Mouse (Mus musculus) stomach, embryonic 14.5 days (tissue): ENCODE results near the gene Fzd2. TPM values are rescaled to one million over a fixed set of nuclear protein-coding genes. Genes with fewer than 3 reads are reported as not detected.

Experiments
- ATAC-seq: fragments of 200-750 bp; cut with Nextera tagmentation; 2 replicates; pipeline ENCODE4 v1.8.0; 2017; ENCODE audit warnings: low read depth, moderate TSS enrichment; ENCODE audit not compliant: insufficient number of reproducible peaks, insufficient read depth, low FRiP score
- H3K27ac ChIP-seq: fragments of 300-500 bp; sonication (generic); 2 replicates; pipeline ENCODE4 v1.5.1; 2014; ENCODE audit warnings: mild to moderate bottlenecking, low read length, moderate library complexity, mixed read lengths
- H3K27me3 ChIP-seq: fragments of 300-500 bp; sonication (generic); 2 replicates; pipeline ENCODE4 v1.6.1; 2014; ENCODE audit warnings: low read length, control low read depth, mixed read lengths; ENCODE audit not compliant: control insufficient read depth, insufficient read depth
- H3K36me3 ChIP-seq: fragments of 300-500 bp; sonication (generic); 2 replicates; pipeline ENCODE4 v1.6.1; 2014; ENCODE audit warnings: mild to moderate bottlenecking, control low read depth, low read length, moderate library complexity, mixed read lengths; ENCODE audit not compliant: control insufficient read depth, insufficient read depth
- H3K4me1 ChIP-seq: fragments of 300-500 bp; sonication (generic); 2 replicates; pipeline ENCODE4 v1.6.1; 2014; ENCODE audit warnings: low read length, control low read depth, mixed read lengths; ENCODE audit not compliant: control insufficient read depth, insufficient read depth
- H3K4me2 ChIP-seq: fragments of 300-500 bp; sonication (generic); replicated peaks from 2 replicates; pipeline ENCODE4 v1.6.1; 2014; ENCODE audit warnings: low read depth, low read length, control low read depth
- H3K4me3 ChIP-seq: fragments of 300-500 bp; sonication (generic); 2 replicates; pipeline ENCODE4 v1.5.1; 2014; ENCODE audit warnings: low read depth, low read length, control low read depth
- H3K9ac ChIP-seq: fragments of 300-500 bp; sonication (generic); replicated peaks from 2 replicates; pipeline ENCODE4 v1.6.1; 2014; ENCODE audit warnings: low read depth, mild to moderate bottlenecking, control low read depth, low read length, moderate library complexity, mixed read lengths
- H3K9me3 ChIP-seq: fragments of 300-500 bp; sonication (generic); 2 replicates; pipeline ENCODE4 v1.6.1; 2016; ENCODE audit warnings: low read depth, low read length, control low read depth; ENCODE audit not compliant: control insufficient read depth
- WGBS: fragments of 180-500 bp; shearing (Covaris S2); extraction: QIAGEN DNeasy Blood & Tissue Kit; methylation state at CpG from one replicate; pipeline ENCODE4 v1.1.7; 2014; 5-methylcytosine and 5-hydroxymethylcytosine counted together
- polyA plus RNA-seq: library from polyadenylated mRNA; unstranded; fragments of >200 nt; fragmentation: Nextera tagmentation; extraction: Ambion mirVana; gene quantifications from 2 replicates; pipeline ENCODE4 v1.2.1, GENCODE M21; 2014

Gene Fzd2
- polyA plus RNA-seq, 1 experiment from 2014 or later: 30.6 TPM

DNA sequence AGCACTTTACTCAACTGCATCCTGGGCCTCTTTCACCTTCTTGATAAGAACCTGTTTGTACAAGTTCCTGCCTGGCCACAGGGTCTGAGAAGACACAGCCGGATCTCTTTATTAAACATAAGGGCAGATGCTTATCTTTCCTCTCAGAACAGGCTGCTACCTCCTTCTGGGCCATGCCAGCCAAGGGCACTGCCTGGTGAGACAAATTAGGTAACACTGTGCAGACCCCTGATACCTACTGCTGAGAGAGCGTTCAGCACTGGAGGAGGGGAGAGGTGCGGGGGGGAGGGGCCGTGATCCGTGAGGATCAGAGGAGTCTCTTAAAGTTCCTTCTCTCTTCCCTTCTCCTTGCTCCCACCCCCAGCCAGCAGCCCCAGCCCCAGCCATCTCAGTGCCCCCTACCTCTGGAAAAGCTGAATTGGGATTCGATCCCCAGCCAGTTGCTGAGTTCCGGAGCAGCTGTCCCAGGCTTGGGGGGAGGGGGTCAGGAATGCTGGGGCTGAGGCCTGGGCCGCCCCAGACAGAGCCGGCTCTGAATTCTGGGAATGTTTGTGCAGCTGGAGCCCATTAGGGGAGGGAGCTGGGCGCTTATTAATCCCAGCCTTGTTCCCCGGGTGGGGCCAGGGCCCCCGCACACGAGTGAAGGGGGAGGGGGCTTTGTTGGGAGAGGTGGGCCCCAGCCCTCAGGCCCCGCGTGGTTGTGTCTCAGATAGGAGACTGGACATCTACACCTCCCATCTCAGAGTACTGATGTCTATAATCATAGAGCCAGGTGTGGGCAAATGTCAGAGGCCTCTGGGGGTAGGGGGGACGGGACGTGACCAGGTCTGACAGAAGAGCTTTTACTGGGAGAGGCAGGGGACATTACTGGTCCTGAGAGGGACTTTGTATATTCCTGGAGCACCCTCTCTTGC, 19.9 kb downstream of the Fzd2 start:
- Histone ChIP-seq H3K9ac (peak overlapping the region; percentile 10; the same call in 1 of the 2 replicates), H3K4me2 (peak overlapping the region; percentile 40), H3K36me3 (no peaks in the 10 kb centered on the region), H3K4me3 (peak overlapping the region; percentile 11; the same call in 1 of the 2 replicates), H3K27me3 (no peaks in the 10 kb centered on the region), H3K27ac (peak overlapping the region; percentile 78), H3K4me1 (peaks cover 23% of the 10 kb centered on the region), H3K9me3 (peaks cover 4% of the 10 kb centered on the region; the same call in 1 of the 2 replicates)
- ATAC-seq: peak; percentile 93
- 7% methylated on average over 17 of the region's 17 CpGs for WGBS

DNA sequence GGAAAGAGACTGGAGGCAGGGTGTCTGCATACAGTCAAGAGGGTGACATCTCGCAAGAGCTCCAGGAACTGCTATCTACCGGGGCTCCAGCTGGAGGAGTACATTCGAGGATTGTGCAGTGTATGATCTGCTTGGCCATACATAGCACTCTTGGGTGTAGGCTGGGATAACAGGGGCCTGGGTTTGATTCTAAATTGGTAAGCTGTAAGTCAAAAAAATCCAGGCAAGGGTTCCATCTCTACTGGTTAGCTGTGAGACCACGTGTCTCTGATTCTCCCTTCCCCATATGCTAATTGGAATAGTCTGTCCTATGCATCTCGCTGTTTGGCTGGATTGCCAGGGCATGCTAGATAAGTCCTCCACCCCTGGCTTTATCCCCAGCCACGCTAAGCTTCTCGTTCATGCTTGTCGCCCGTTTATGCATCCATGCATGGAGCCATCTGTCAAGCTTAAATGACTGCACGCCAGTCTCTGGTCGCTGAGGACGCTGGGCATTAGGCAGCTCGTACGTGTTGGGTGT, 20.8 kb downstream of the Fzd2 start:
- no peaks in the 10 kb centered on the region for H3K36me3 ChIP-seq
- H3K9me3 ChIP-seq: no peaks in the 10 kb centered on the region
- peak overlapping the region; percentile 40; the same call in 1 of the 2 replicates for H3K4me2 ChIP-seq
- ATAC-seq: peak; percentile 36; the same call in 1 of the 2 replicates
- no peak overlapping the region for H3K4me3 ChIP-seq
- peak overlapping the region; percentile 78 for H3K27ac ChIP-seq
- no peaks in the 10 kb centered on the region for H3K27me3 ChIP-seq
- peaks cover 23% of the 10 kb centered on the region for H3K4me1 ChIP-seq
- H3K9ac ChIP-seq: no peak overlapping the region
- 25% methylated on average over 14 of the region's 14 CpGs for WGBS

DNA sequence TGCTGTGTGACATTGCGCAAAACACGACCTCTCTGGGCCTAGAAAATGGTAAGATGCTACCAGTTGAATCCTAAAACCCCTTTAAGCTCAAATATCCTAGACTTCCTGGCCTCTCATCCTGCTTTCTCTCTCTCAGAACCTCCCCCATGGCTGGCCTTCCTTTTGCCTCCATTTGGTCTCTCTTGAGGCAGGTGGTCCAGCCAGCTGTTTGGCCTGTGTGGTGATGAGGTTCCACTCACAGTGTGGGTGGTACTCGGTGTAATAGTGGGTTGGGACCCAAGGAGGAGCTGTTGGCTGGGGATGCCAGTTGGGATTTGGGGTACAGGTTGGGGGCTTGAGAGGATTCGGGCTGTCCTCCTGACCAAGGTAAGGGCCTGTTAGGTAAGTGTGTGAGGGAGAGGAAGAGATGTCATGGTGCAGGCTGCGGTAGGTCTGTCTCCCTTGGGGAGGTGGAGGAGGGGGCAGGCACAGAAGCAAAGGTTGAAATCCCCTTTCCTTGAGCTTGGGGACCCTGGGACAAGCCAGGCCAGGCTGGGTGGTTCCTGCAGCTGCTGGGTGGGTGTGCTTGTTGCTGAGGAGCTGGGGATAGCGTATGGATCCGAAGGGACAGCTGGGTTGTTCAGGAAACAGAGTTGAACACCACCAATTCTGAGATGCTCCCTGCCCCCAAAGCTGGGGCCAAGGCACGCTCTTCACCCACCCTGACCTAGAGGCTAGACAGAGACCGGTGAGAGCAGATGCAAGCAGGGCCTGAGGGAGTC, 23.2 kb downstream of the Fzd2 start:
- WGBS: 90% methylated on average over 9 of the region's 9 CpGs
- ATAC-seq: no peak
- no peak overlapping the region for H3K27ac ChIP-seq
- H3K27me3 ChIP-seq: no peaks in the 10 kb centered on the region
- no peak overlapping the region for H3K4me2 ChIP-seq
- H3K9me3 ChIP-seq: no peaks in the 10 kb centered on the region
- H3K4me3 ChIP-seq: no peak overlapping the region
- H3K36me3 ChIP-seq: no peaks in the 10 kb centered on the region
- H3K4me1 ChIP-seq: peaks cover 38% of the 10 kb centered on the region
- no peak overlapping the region for H3K9ac ChIP-seq

DNA sequence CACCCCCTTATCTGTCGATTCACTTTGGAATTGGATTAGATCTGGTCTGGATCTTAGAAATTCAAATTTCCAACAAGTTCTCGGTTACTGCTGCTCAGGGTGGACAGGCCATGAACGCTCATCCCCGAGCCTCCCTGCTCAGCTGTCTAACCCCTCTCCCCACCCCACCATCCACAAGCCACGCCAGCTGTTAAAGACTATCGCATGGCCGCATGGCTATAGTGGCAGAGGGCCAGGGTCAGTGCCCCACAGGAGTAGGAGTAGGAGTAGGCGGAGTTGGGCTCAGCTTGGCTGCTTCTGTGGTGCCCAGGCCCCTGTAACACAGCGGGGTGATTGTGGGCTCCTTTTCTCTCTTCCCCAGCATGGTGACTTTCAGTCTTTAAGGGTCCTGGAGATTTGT, 24.3 kb downstream of the Fzd2 start:
- H3K4me3 ChIP-seq: no peak overlapping the region
- peaks cover 48% of the 10 kb centered on the region for H3K4me1 ChIP-seq
- H3K27me3 ChIP-seq: no peaks in the 10 kb centered on the region
- H3K9ac ChIP-seq: no peak overlapping the region
- no peak overlapping the region for H3K27ac ChIP-seq
- no peak overlapping the region for H3K4me2 ChIP-seq
- ATAC-seq: no peak
- 63% methylated on average over 9 of the region's 9 CpGs for WGBS
- H3K36me3 ChIP-seq: no peaks in the 10 kb centered on the region
- no peaks in the 10 kb centered on the region for H3K9me3 ChIP-seq

DNA sequence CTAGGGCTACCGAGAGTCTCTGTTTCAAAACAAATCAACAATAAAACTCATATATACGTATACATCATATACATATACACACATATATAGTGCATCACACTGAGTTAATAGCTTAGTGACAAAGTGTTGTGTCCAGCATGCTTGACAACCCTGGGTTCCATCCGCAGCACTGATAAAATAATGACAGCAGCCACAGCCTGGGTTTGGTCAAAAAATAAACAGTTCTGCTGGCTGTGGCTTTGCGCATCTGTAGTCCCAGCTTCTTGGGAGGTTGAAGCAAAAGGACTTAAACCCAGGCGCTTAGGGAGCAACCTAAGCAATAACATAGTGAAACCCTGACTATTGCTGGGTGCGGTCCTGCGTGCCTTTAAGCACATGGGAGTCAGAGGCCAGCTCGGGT, 25.2 kb downstream of the Fzd2 start:
- ATAC-seq: no peak
- Histone ChIP-seq H3K4me2 (no peak overlapping the region), H3K27me3 (no peaks in the 10 kb centered on the region), H3K9me3 (no peaks in the 10 kb centered on the region), H3K9ac (no peak overlapping the region), H3K36me3 (no peaks in the 10 kb centered on the region), H3K4me1 (peaks cover 40% of the 10 kb centered on the region), H3K4me3 (no peak overlapping the region), H3K27ac (0 out of 2 replicates have a peak overlapping the region, but pooled peaks have one; percentile 33)
- WGBS: 45% methylated on average over 8 of the region's 8 CpGs

DNA sequence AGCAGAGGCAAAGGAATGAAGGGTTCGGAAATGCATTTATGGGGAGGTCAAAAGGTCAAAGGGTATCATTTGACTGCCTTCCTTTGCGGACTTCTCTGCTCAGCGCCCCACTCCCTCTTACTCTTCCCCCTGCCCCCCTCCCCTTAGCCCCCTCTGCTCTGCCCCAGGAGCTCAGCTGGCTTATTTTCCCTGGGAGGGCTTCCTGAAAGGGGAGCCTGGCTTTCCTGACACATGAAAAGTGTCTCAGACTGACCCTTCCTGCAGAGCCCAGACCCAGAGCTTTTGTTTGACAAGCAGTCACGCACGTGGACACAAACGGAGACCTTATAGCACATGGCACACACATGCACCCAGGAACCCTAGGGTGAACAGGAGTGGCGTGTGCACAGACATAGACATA, 26.5 kb downstream of the Fzd2 start:
- Histone ChIP-seq H3K4me2 (no peak overlapping the region), H3K9me3 (no peaks in the 10 kb centered on the region), H3K9ac (no peak overlapping the region), H3K27me3 (no peaks in the 10 kb centered on the region), H3K27ac (no peak overlapping the region), H3K4me3 (no peak overlapping the region), H3K4me1 (peaks cover 27% of the 10 kb centered on the region), H3K36me3 (no peaks in the 10 kb centered on the region)
- no peak for ATAC-seq
- WGBS: 18% methylated on average over 7 of the region's 7 CpGs

DNA sequence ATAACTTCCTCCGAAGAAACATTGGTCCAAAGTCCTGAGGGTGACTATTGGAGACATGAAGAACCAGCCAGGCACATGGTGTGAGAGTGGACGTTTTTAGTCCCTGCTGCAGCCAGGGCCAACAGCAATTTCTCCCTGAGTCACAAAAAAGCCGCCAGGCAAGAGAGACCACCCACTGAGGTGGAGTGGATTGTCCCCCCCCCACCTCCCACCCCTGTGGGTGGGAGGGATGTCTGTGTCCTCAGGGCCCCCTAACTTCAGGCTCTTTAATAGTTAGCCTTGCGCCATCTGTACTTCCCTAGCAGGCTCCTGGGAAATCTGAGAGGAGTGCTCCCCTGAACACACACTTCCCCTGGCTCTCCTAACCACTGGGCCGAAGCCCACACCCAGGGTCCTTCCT, 27.0 kb downstream of the Fzd2 start:
- Histone ChIP-seq H3K4me1 (peaks cover 27% of the 10 kb centered on the region), H3K36me3 (no peaks in the 10 kb centered on the region), H3K9me3 (no peaks in the 10 kb centered on the region), H3K9ac (no peak overlapping the region), H3K4me2 (no peak overlapping the region), H3K27me3 (no peaks in the 10 kb centered on the region), H3K27ac (no peak overlapping the region; the same call in 1 of the 2 replicates), H3K4me3 (no peak overlapping the region)
- no peak for ATAC-seq
- 26% methylated on average over 5 of the region's 5 CpGs for WGBS

DNA sequence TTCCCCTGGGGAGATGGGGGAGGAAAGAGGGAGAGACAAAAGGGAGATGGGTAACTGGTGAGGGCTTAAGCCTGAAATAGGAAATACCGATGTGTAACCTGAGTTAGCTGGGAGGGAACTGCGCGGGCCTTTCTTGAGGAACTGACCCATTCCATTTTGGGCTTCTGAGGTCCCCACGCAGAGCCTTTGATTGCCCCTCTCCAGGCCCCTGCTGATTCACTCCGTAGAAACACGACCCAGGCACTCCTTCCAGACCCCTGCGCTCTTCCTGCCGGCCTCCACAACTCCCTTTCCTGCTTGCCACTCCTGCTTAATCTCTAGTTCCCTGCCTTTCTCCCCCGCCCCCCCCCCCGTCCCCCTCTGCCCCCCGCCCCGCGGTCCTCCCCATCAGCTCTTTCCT, 28.5 kb downstream of the Fzd2 start:
- no peak overlapping the region for H3K9ac ChIP-seq
- WGBS: 8% methylated on average over 12 of the region's 13 CpGs
- no peaks in the 10 kb centered on the region for H3K9me3 ChIP-seq
- H3K4me3 ChIP-seq: no peak overlapping the region
- H3K27ac ChIP-seq: peak overlapping the region; percentile 2; the same call in 1 of the 2 replicates
- H3K36me3 ChIP-seq: no peaks in the 10 kb centered on the region
- peaks cover 27% of the 10 kb centered on the region for H3K4me1 ChIP-seq
- no peak for ATAC-seq
- no peaks in the 10 kb centered on the region for H3K27me3 ChIP-seq
- H3K4me2 ChIP-seq: 0 out of 2 replicates have a peak overlapping the region, but pooled peaks have one; percentile 7
